Mouse (Mus musculus): ENCODE data around the gene Smim13. TPM values are rescaled to one million over a fixed set of nuclear protein-coding genes. Genes with fewer than 3 reads are reported as not detected.
A peak's percentile ranks its signal among the peaks of the same experiment; 100 is the strongest.
"Not testable (repeated sequence)": the region's sequence is repeated elsewhere in the genome, so short reads cannot be mapped to it uniquely, and the experiment has no call there.

Gene Smim13
- total RNA-seq (2014; rRNA removed) (14.6 and 20.7 TPM in 2 replicates), polyA plus RNA-seq (2012; rRNA removed) (5.1 and 5.2 TPM in 2 replicates)

GRCm38 (mm10) chr13:41249538-41250317 lies at the start of gene Smim13:
TSS of gene Smim13 (plus strand) at chr13:41249844.
- DNase-seq (ENCODE audit: extremely low read depth, low read depth, low spot score): peak; percentile 93
- Histone ChIP-seq H3K27ac (replicated peaks; ENCODE audit: insufficient read depth, low read depth, low read length) (peak within 1 kb of the TSS; percentile 94), H3K9ac (ENCODE audit: low read depth, low read length) (peak within 1 kb of the TSS; percentile 93), H3K27me3 (ENCODE audit: control insufficient read depth, insufficient read depth, low read length) (no peaks in the 10 kb centered on the region), H3K36me3 (ENCODE audit: control insufficient read depth, insufficient read depth, low read length) (no peaks in the 10 kb centered on the region), H3K4me3 (ENCODE audit: insufficient read depth, low read depth, low read length) (peak within 1 kb of the TSS; percentile 98), H3K79me2 (ENCODE audit: control insufficient read depth, insufficient read depth, low read length) (peaks cover 10% of the 10 kb centered on the region), H3K4me1 (ENCODE audit: control insufficient read depth, insufficient read depth, low read length) (peaks cover 12% of the 10 kb centered on the region)
- TF ChIP-seq POLR2A (IDR thresholded peaks at IDR 0.05; ENCODE audit: extremely low read depth, insufficient read depth, low read length) (peak; percentile 72; the same call in 1 of the 2 replicates), CTCF (IDR thresholded peaks at IDR 0.05; ENCODE audit: low read depth, low read length) (peak; percentile 49)
- 1% methylated on average over 61 of the region's 78 CpGs for WGBS

DNA sequence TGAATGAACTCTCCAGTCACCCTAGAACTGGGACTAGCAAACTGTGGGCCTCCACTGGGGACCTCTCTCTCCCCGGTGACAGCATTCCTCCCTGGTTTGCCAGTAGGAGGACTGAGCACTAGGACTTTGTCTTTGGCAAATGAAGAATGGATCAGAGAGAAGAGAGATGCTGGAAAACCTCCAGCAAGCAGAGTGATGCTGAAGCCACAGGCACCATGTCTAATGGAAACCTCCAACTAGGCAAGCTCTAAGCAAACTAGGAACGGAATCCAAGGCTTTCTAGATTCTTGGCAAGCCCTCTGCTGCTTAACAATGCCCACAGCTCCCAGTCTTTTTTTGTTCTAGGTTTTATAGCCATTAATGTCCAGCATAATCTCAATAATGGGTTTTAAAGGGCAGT lies 48.8 kb upstream of the Smim13 start:
- Histone ChIP-seq H3K9ac (ENCODE audit: low read depth, low read length) (no peak overlapping the region), H3K27ac (replicated peaks; ENCODE audit: insufficient read depth, low read depth, low read length) (peak overlapping the region; percentile 38; the same call in 1 of the 2 replicates)

DNA sequence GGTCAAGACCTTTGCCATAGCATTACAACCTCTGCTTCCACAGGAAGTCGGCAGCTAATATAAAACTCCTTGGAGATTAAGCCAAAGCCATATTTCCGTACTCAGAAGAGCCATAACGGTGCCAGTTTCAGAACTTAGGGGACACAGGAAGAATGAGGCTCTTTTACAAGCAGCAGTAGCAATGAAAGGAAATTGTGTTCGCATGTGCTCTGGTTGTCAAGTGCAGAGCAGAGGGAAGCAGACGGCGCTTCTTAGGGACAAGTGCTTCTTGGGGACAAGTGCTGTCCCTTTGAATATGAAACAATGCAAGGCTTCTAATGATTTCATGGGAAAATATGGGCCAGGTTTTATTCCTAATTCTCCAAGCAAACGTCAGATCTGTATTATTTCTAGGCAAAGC lies 46.4 kb upstream of the Smim13 start:
- DNase-seq (ENCODE audit: extremely low read depth, low read depth, low spot score): peak; percentile 69
- Histone ChIP-seq H3K36me3 (ENCODE audit: control insufficient read depth, insufficient read depth, low read length) (no peaks in the 10 kb centered on the region), H3K27ac (replicated peaks; ENCODE audit: insufficient read depth, low read depth, low read length) (no peak overlapping the region; the same call in 1 of the 2 replicates), H3K9ac (ENCODE audit: low read depth, low read length) (0 out of 2 replicates have a peak overlapping the region, but pooled peaks have one; percentile 16), H3K27me3 (ENCODE audit: control insufficient read depth, insufficient read depth, low read length) (no peaks in the 10 kb centered on the region), H3K4me3 (ENCODE audit: insufficient read depth, low read depth, low read length) (no peak overlapping the region), H3K79me2 (ENCODE audit: control insufficient read depth, insufficient read depth, low read length) (peaks cover 41% of the 10 kb centered on the region), H3K4me1 (ENCODE audit: control insufficient read depth, insufficient read depth, low read length) (peaks cover 60% of the 10 kb centered on the region)
- 26% methylated on average over 7 of the region's 7 CpGs for WGBS
- TF ChIP-seq POLR2A (IDR thresholded peaks at IDR 0.05; ENCODE audit: extremely low read depth, insufficient read depth, low read length): no peak
- TF ChIP-seq CTCF (IDR thresholded peaks at IDR 0.05; ENCODE audit: low read depth, low read length): no peak

More for the DNA sequence above, 48.8 kb upstream of the Smim13 start:
- Histone ChIP-seq H3K79me2 (ENCODE audit: control insufficient read depth, insufficient read depth, low read length) (peaks cover 34% of the 10 kb centered on the region; the same call in 1 of the 2 replicates), H3K4me1 (ENCODE audit: control insufficient read depth, insufficient read depth, low read length) (peaks cover 65% of the 10 kb centered on the region), H3K4me3 (ENCODE audit: insufficient read depth, low read depth, low read length) (no peak overlapping the region), H3K36me3 (ENCODE audit: control insufficient read depth, insufficient read depth, low read length) (peaks cover 2% of the 10 kb centered on the region; the same call in 1 of the 2 replicates), H3K27me3 (ENCODE audit: control insufficient read depth, insufficient read depth, low read length) (no peaks in the 10 kb centered on the region)
- no peak for TF ChIP-seq POLR2A (IDR thresholded peaks at IDR 0.05; ENCODE audit: extremely low read depth, insufficient read depth, low read length)
- TF ChIP-seq CTCF (IDR thresholded peaks at IDR 0.05; ENCODE audit: low read depth, low read length): no peak
- peak; percentile 63 for DNase-seq (ENCODE audit: extremely low read depth, low read depth, low spot score)
- WGBS: 28% methylated on average over 2 of the region's 2 CpGs

- Histone ChIP-seq H3K4me1 (ENCODE audit: control insufficient read depth, insufficient read depth, low read length) (peaks cover 63% of the 10 kb centered on the region), H3K27ac (replicated peaks; ENCODE audit: insufficient read depth, low read depth, low read length) (no peak overlapping the region), H3K79me2 (ENCODE audit: control insufficient read depth, insufficient read depth, low read length) (peaks cover 44% of the 10 kb centered on the region), H3K9ac (ENCODE audit: low read depth, low read length) (no peak overlapping the region), H3K27me3 (ENCODE audit: control insufficient read depth, insufficient read depth, low read length) (no peaks in the 10 kb centered on the region), H3K4me3 (ENCODE audit: insufficient read depth, low read depth, low read length) (no peak overlapping the region), H3K36me3 (ENCODE audit: control insufficient read depth, insufficient read depth, low read length) (no peaks in the 10 kb centered on the region)
- 41% methylated on average over 9 of the region's 9 CpGs for WGBS
- DNase-seq (ENCODE audit: extremely low read depth, low read depth, low spot score): no peak
- TF ChIP-seq CTCF (IDR thresholded peaks at IDR 0.05; ENCODE audit: low read depth, low read length) (no peak), POLR2A (IDR thresholded peaks at IDR 0.05; ENCODE audit: extremely low read depth, insufficient read depth, low read length) (no peak)
Measured at GRCm38 (mm10) chr13:41203691-41204090, 46.0 kb upstream of the Smim13 start.

DNA sequence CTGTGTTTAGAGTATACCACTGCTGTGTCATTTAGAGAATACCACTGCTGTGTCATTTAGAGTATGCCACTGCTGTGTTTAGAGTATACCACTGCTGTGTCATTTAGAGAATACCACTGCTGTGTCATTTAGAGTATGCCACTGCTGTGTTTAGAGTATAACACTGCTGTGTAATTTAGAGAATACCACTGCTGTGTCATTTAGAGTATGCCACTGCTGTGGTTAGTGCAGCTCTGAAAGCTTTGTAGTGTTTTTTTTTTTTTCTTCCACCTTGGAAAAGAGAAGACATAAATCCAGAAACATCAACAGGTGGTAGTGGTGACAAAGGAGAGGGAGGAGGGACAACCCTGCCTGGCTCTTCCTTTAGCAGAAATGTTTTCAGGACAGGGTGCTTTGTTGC lies 44.1 kb upstream of the Smim13 start:
- H3K9ac ChIP-seq (ENCODE audit: low read depth, low read length); DNase-seq (ENCODE audit: extremely low read depth, low read depth, low spot score); H3K36me3 ChIP-seq (ENCODE audit: control insufficient read depth, insufficient read depth, low read length); H3K27ac ChIP-seq (replicated peaks; ENCODE audit: insufficient read depth, low read depth, low read length); H3K27me3 ChIP-seq (ENCODE audit: control insufficient read depth, insufficient read depth, low read length); H3K4me3 ChIP-seq (ENCODE audit: insufficient read depth, low read depth, low read length): not testable (repeated sequence)
- Histone ChIP-seq H3K79me2 (ENCODE audit: control insufficient read depth, insufficient read depth, low read length) (peaks cover 50% of the 10 kb centered on the region), H3K4me1 (ENCODE audit: control insufficient read depth, insufficient read depth, low read length) (peaks cover 62% of the 10 kb centered on the region)

GRCm38 (mm10) chr13:41206241-41206640 lies 43.4 kb upstream of the Smim13 start:
- H3K9ac ChIP-seq (ENCODE audit: low read depth, low read length): no peak overlapping the region
- DNase-seq (ENCODE audit: extremely low read depth, low read depth, low spot score): no peak
- H3K27me3 ChIP-seq (ENCODE audit: control insufficient read depth, insufficient read depth, low read length): no peaks in the 10 kb centered on the region
- no peak overlapping the region for H3K27ac ChIP-seq (replicated peaks; ENCODE audit: insufficient read depth, low read depth, low read length)
- H3K79me2 ChIP-seq (ENCODE audit: control insufficient read depth, insufficient read depth, low read length): peaks cover 45% of the 10 kb centered on the region
- TF ChIP-seq POLR2A (IDR thresholded peaks at IDR 0.05; ENCODE audit: extremely low read depth, insufficient read depth, low read length) (no peak), CTCF (IDR thresholded peaks at IDR 0.05; ENCODE audit: low read depth, low read length) (no peak)
- 0 out of 2 replicates have a peak, but pooled peaks cover 2% of the 10 kb centered on the region for H3K36me3 ChIP-seq (ENCODE audit: control insufficient read depth, insufficient read depth, low read length)
- H3K4me1 ChIP-seq (ENCODE audit: control insufficient read depth, insufficient read depth, low read length): peaks cover 58% of the 10 kb centered on the region
- WGBS: 55% methylated on average over 5 of the region's 5 CpGs
- H3K4me3 ChIP-seq (ENCODE audit: insufficient read depth, low read depth, low read length): no peak overlapping the region

Measured in liver, adult 2 months (tissue).